Mouse (Mus musculus): ENCODE measurements around the gene Cant1.
A peak's percentile ranks its signal among the peaks of the same experiment; 100 is the strongest.

Gene Cant1

DNA sequence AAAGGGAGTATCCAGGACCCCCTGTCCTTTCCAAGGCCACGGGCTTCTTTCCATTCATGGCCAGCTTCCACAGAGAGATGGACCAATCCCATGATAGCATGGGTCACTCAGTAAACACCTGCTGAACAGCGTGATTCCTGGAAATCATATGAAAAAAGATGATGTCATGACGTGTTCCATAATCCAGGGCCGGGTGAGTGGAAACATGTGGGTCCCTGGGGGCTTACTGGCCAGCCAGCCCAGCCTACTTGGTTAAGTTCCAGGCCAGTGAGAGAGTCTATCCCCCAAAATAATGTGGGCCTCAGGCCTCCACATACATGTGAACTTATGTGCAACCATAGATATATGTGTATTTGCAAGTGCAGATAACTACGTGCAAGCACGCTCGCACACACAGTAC is 47.0 kb downstream of the Cant1 start:
- DNase-seq: peak in 1 of 2 experiments; percentile 5

DNA sequence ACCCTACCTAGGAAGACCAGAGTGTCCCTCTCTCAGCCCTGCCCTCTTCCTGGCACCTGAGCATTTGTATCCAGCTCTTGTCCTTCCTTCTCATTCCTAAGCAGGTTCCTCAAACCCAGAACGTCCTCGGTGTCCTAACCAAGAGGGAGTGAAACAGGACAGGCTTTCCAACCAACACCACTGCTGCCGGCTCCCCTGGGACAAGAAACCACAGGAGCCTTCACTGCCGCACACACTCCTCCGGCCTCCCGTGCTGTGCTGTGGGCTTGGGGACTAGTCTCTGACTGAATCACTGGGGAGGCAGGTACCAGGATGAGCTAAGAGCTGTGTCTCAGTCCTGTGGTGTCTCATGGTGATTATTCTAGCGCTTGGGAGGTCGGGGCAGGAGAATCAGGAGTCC is 49.2 kb downstream of the Cant1 start:
- peak in 1 of 2 experiments; percentile 6 for DNase-seq

DNA sequence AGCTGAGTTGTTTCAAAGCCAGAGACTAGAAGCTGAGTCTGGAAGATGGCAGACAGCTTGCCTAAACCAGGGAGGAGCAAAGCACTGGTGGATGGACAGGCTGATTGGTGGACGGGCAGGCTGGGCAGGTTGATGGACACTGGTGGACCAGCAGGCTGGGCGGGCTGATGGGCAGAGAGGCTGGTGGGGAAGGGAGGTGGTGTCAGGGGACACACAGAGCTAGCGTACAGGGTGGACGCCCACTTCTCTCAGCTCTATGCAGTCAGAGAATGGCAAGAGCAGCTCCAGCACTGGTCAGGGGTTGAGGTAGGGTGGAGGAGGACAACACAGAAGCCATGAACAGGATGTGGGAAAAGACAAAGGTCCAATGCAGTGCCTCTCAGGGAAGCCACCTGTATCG is 49.6 kb downstream of the Cant1 start:
- peak in 1 of 2 experiments; percentile 9 for DNase-seq

DNA sequence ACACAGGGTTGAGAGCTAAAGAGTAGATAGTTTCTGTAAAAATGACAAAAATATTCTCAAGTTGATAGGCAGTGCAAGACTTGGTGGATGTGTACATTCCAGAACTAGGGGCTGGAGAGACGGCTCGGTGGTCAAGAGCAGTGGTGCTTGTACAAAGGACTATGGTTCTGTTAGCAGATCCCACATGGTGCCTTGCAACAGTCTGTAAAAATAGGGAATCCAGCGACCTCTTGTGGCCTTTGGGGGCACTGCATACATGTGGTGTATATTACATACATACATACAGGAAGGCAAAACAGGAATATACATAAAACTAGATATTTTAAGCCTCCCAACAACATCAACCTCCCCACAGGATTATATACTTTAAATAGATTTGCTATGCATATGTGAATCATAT is 50.6 kb downstream of the Cant1 start:
- peak in 1 of 2 experiments; percentile 67 for DNase-seq

DNA sequence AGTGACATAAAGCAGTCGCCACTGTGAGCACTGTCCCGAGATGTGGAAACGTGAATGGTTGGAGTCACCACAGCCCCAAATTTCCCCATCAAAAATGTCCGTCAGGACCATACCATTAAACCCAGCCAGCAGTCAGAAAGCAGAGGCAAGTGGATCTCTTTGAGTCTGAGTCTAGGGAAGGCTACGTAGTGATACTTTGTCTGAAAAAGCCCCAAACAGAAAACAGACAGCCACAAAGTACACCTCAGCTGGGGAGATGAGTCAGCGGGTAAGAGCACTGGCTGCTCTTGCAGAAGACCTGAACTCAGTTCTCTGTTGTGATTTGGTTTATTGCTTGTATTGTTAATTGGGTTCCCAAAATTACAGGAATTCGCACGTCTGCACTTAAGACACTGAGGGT is 52.3 kb downstream of the Cant1 start:
- no peak for DNase-seq

DNA sequence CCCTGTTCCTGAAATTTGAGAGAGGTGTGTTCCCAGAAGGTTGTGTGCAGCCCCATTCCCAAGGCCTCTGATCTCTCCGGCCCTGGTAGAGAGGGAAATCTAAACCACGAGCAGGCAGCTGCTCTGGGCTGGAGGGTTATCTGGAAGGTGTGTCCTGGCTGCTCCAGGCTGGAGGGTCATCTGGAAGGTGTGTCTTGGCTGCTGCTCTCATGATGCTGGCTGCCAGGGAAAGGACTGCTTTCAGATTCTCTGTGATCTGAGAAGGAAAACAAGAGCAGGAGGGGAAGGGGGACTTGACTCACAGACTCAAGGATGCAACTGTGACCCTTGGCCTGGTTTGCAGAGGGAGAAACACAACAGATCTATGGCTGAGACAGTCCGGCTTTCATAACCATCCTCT is 52.8 kb downstream of the Cant1 start:
- DNase-seq: peak in 1 of 2 experiments; percentile 32

- DNase-seq: peak in 1 of 2 experiments; percentile 20
Measured at GRCm38 (mm10) chr11:118365171-118365570, 53.7 kb downstream of the Cant1 start.

DNA sequence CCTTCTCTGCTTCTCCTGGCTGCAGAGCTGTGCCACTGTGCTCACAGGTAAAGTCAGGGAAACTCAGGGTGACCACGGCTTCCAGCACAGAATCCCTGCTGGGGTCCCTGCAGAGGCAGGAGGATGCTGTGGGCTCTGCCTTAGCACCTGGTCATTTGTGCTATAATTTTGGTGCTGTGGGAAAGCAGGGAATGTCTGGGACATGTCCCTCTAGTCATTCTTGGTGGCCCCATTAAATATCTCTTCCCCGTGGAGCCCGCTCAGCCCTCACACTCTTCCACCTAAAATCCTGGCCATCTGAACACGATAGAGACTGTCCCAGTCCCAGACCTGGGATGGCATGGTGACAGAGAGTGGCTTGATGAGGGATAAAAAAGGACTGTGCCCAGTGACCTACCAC is 54.9 kb downstream of the Cant1 start:
- DNase-seq: peak in 1 of 2 experiments; percentile 12

DNA sequence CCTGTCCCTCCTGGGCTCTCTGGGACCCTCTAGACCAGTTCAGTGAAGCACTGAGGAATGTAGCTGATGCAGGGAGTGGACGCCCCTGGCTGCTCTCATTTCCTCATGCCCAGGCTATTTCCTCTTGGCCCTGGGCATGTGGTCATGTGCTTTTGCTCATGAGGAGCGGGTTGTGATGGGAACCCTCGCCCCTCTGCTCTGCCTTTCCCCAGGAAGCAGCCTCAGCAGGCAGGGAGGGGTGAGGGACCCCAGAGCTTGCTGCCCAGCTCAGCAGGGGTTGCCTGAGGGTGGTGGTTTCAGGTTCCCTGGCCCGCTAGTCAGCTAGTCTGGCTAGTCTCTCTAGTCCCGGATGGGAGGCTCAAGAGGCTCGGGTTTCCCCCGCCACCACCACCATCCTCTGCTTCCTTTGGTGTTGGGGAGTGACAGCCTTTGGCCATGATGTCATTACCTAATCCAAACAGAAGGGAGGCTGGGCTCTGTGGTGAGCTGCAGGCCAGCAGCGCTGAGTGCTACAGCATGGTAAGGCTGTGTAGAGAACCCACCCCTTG is 55.8 kb downstream of the Cant1 start:
- peak in 1 of 2 experiments; percentile 55 for DNase-seq

DNA sequence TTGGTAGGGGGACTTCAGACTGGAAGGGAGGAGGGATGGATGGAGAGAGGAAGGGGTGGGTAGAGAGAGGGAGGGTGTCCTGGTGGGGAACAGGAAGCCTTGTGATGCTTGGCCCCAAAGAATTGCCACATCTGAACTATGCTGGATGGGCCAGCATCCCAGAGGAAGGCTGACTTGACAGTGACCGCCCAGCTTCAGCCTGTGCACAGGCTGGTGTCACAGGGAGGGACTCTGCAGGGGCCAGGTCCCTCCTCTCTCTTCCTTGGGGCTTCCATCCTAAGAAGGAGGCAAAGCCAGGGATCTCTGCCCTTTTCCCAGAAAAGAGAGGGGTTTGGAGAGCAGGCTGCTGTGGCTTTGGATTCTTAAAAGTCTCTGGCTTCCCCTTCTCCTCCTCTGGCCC is 56.4 kb downstream of the Cant1 start:
- DNase-seq: peak in 1 of 2 experiments; percentile 9

DNA sequence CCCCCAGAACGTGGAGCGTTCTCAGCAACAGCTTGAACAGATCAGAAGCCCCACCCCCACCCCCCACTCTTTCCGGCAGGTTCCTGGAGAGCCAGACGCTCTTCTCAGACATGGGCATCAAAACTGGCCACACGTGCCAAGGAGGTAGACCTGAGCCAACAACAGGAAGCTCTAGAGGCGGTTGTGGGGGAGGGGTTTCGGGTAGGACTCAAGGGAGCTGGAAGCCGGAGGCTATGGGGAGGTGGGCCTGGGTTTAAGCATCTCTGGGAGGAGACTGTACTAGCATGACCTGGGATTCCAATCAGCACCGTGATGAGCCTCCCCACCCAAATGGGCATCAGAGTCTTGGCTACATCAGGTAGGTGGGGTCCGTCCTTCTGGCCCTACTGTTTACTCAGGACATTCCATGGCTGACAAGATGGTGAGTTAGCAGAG is 58.0 kb downstream of the Cant1 start:
- peak; percentile 82 to 92 for DNase-seq

- DNase-seq: peak; percentile 52 to 60
Measured at GRCm38 (mm10) chr11:118360491-118360890, 58.4 kb downstream of the Cant1 start.
